Mouse (Mus musculus) mature B cell (primary cell): ENCODE results near the gene Gm28553.
"Not testable (repeated sequence)": the region's sequence is repeated elsewhere in the genome, so short reads cannot be mapped to it uniquely, and the experiment has no call there.

Source experiments
- in situ Hi-C: fragments of 300-500 bp; cut with MboI; formaldehyde crosslinking; loops from 2 replicates; pipeline ENCODE4 v1.14.3; 2019

Gm28553 gene

GRCm38 (mm10) chrY:48856197-48856596 is at the start of gene Gm28553:
Gene Gm28553, plus strand, starts transcription at chrY:48856497.
- in situ Hi-C loops = not testable (repeated sequence)
